Mouse (Mus musculus) spleen, adult 12 weeks (tissue): Measurements from ENCODE around the gene Arhgap18.

Source experiments
- DNase-seq: peaks from one replicate; pipeline ENCODE4 v3.0.0; 2022; ENCODE audit warnings: low spot score

Arhgap18 gene

DNA sequence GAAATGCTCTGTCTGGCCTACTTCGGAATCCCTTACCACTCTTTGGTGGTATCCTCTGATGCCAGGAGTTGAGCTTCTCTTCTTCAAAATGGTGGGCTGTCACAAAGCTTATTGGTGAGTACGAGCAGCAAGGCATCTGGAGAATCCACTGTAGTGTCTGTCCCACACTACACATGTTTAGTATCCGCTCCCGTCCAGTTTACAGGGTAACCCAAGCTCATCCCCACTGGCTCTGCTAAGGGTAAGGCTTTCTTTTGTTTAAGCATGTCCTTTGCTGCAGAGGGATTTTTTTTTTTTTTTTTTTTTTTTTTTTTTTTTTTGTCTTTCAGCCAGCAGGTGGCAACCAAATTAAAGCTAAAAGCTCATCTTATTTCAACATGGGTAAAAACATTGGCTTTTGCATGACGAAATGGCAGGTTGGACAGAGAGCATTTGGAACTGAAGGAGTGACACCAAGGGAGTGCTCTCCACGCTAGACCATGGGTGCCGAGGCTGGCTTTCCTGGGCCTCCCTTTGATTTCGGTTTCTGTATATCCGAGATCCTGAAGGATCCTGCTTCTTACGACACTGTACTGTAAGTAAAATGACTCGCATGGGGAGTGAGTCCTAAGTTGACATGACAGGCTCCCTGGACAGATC, at the start of gene Arhgap18:
Gene Arhgap18, plus strand, starts transcription at position 493 of the 639 bp plus-strand sequence.
- no peak for DNase-seq

DNA sequence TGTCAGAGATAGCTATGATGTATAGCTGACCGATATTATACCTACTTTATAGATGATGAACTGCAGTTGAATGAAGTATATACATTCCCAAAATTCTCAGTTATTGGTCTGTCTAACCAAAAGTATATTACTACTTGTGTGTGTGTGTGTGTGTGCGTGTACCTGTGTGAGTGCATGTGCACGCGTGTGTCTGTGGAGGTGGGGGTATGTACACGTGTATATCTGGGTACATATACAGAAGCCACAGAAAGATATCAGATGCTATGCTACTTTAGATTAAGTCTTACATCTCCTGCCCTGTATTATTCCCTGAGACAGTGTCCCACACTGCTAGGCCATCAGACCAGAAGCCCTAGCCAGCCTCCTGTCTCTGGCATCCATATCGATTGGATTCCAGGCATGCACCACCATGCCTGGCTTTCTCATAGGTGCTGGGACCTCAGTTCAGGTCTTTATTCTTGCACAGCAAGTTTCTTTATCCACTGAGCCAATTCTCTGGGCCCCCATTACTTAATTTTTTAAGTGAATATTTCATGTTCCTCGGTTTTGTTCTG, 42.7 kb upstream of the Arhgap18 start:
- DNase-seq: no peak

DNA sequence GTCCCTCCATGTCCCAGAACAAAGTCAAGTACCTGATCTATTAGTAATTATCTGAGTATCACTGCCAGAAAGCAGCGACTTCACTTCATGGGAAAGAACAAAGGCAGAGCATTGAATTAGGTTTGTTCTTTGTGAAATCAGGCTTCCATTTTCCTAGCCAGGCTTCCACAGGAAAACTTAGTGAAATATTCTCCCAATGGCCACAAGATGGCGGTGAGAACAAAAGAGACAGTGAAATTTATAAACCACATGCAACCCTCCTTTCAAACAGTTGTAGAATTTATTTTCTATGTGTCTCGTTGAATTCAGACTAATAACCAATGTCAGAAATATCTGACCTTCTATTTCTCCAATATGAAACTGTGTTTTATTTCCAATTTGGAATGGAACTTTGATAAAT, 42.2 kb upstream of the Arhgap18 start:
- no peak for DNase-seq

DNA sequence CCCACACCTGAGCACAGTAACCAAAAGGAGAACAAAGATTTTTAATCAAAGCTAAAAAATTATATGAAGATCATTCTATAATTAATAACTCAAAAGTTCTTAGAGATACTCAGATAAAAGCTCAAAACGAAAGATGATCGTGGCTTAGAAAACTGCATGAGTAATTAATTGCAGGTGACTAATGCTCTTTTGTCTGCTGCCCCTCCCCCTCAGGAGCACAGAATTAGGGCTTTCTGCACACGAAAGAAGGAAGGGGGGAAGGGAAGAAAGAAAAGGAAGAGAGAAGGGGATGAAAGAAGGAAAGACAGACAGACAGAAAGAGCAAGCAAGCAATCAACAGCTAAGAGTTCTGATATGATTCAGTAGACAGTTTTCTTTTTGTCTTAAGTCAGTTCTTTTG, 39.2 kb upstream of the Arhgap18 start:
- no peak for DNase-seq

DNA sequence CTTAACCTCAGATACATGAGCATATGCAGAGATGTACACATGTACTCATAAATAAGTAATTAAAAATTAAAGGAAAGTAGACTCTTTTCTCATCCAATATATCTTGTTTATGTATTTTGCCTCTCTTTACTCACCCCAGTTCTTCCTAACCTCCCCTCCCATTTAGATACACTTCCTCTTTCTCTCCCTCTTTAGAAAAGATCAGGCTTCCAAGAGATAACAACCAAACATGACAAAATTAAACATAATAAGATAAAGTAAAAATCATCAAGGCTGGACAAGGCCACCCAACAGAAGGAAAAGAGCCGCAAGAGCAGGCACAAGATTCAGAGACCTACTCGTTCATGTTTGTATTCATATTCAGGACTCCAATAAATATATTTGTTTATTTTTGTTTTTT, 28.5 kb upstream of the Arhgap18 start:
- no peak for DNase-seq

DNA sequence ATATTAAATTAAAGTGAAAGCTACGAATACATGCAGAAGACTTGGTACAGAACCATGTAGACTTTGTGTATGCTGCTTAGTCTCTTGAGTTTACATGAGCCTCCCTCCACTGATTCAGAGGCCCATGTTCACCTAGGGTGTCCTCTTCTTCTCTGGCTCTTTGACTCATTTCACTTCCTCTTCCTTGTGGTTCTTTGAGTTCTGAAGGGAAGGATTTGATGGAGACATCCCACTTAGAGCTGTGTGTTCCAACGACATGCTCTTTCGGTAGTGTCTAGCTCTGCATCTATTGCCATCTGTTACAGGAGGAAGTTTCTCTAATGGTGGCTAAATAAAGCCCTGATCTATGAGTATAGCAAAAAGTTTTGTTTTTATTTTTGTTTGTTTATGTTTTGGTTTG, 28.0 kb upstream of the Arhgap18 start:
- DNase-seq: no peak

DNA sequence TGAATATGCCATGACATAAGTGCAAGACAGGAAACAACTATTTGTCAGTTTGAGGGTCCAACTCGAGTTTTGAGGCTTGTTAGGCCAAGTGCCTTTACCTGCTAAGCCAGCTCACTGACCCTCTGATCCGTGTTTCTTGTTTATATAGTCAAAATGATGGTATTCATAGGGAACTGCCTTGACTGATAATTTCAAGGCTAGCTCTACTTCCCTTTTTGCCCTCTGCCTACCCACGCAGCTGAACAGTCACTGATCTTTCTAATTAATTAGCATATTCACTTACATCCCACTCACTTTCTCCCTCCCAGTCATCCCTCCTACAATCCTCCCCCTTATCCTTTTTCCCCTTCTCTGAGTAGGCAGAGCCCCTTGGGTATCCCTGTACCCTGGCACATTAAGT, 2.4 kb upstream of the Arhgap18 start:
- DNase-seq: no peak

DNA sequence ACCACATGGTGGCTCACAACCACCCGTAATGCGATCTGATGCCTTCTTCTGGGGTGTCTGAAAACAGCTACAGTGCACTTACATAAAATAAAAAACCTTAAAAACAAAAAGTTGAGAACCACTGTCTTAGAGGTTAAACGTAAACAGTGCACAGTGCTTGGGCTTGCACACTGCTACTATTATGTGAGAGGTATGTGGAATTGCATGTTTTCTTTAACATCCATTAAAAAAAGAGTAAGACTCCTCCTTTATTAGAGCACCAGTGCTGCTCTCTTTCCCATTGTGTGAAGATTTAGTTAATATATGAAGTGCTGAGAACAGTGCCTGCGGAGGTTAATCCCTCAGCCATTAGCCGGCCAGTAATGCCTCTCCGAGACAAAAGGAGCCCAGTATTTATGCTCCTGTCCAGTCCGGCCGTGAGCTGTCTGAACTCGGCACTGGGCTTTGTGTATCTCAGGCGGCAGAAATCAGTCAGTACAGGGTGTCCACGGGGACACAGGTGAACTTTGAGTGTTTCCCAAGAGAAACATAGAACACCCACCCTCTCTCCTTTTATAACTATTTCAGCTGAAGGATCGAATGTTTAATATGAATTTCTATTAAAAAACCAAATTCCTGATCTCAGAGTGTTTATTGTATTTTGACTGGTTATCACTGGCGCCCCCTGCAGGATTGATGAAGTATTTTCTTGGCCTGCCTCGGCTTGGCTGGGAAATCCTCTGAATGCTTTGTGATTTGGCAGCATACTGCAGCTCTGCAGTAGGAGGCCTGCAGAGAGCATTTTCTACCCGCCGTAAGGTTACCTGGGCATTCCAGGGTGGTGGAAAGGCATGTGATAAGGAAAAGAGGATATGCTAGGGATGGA, 925 bp upstream of the Arhgap18 start:
- peak; percentile 23 for DNase-seq

DNA sequence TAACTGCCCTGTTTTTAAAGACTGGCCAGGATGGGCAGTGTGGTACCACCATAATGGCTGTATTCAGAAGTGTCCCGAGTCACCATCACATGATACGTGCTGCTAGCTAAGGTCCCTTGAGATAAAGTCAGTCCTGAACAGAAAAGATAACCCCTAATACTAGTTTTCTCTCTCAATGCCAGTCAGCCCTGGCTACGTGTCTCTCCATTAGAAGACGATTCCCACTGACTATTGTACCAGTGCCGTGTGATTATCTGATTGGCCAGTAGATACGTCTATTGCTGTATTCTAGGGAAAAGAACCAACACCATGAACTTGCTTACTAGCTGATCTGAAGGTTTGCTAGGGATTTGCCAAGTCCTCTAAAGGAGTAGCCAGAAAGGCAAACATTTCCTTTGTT, 785 bp downstream of the Arhgap18 start:
- no peak for DNase-seq

DNA sequence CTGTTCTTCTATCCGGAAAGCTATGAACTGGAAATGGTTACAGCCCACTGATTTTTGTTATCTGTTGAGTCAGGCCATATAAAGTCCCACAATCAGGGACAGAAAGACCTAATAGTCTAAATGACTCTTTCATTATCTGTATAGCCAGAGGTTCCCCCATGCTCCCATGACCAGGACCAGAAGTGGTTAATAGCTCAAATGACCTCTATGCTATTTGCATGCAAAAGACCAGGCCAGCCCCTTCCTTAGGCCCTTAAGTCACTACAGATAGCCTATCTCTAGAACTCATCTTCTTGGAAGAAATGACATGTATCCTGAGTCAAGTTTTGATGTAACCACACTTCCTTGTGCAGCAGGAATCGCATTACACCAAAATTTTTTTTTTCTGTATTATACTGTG, 4.0 kb downstream of the Arhgap18 start:
- DNase-seq: no peak

DNA sequence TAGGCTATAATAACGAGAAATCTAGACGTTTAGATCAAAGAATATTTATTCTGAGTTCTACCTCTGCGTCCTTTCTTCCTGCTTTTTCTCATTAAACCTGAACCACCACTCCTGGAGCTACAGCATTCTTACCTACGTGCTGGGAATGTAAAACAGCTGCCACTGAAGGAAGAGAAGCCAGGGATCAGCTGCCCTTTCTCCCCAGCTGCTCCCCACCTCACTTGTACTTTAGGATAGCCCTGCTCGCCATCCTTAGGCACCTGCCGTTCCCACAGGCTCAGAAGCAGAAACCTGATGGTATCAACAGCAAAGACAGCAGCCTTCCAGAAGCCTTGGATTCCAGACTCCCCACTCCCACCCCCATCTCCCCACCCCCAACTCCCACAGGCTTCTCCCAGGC, 6.2 kb downstream of the Arhgap18 start:
- DNase-seq: no peak

DNA sequence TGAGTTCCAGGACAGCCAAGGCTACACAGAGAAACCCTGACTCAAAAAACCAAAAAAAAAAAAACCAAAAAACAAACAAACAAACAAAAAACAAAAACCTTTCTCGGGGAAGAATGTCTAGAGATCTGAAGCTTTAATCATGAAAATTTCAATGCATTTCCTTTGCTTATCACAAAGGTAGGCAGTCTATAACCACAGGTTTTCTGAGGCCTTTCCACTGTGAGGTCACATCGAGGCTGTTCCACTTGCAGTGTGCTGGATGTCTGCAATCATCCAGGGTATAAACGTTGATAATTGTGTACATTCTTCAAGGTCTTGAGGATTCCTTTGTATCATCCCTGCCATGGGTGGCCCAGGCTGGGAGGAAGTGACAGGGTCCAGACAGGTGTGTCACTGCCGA, 7.9 kb downstream of the Arhgap18 start:
- DNase-seq: no peak

DNA sequence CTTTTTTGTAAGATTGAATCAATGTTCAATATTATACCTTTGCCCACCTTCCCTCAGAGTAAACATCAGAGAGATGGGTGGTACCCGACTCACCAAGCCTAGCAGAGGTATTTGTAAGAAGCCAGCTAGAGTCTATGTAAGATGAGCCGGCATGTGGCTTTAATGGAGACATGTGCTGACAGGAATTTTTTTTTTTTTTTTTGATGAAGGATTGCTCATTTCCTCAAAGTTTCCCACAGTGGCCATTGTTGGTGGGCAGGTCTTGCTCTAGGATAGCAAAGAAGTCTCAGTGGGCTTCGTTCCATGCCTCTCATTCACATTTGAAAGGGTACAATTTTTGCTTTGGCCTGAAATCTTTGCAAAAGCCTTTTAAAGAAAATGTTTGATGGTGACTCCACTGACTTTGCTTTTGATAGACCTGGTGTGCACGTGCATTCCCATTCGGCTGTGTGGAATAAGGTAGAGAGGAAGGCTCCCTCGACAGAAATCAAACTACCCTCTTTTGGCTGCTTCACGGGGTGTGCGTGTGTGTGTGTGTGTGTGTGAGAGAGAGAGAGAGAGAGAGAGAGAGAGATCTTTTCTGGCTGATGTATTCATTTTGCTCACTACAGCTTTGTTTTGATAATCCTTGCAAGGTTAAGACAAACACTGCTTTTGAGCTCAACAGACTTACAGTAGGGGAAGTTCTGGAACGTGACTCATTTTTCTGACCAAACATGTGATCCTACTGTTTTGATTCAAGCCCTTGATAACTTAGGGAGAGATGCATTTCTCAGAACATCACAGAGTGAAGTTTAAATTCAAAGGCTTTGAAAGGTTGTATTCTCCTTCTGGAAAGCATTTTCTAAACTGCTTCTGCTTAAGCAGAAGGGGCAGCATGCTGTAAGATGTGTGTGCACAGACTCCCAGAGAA, 9.0 kb downstream of the Arhgap18 start:
- DNase-seq: no peak

DNA sequence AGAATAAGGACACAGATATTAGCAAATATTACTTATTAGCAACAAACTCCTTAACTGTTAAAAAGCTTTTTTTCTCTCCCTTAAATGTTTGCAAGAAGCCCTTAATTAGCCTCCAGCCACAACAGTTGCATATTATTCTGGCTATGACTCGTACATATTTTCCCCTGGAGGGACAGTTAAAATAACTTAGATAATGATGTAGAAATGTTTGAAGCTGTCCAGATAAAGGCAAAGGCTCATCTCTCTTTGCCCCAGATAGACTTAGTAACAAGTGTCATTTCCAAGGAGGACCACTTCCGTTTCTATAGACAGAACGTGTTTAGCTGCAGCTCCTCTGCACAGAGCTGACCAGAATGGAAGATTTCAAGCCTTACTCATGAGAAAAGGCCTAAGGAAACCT, 14.0 kb downstream of the Arhgap18 start:
- no peak for DNase-seq

DNA sequence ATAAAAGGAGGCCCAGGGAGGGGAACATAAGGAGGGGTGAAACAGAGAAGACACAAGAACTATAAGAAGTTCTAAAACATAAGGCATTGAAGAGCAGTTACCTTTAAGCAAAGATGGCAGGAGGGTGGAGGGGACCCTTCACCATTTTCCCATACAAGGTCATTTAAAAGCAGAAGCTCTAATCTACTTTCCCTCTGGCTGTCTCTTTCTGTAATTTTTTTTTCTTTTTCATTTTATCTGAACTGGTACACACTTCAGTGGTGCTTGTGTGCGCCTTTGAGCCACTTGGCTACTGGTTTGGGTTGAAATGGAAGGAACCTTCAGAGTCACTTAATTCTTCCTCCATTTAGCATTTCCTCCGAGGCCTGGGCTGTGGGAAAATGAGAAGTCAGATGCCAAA, 15.7 kb downstream of the Arhgap18 start:
- DNase-seq: no peak

DNA sequence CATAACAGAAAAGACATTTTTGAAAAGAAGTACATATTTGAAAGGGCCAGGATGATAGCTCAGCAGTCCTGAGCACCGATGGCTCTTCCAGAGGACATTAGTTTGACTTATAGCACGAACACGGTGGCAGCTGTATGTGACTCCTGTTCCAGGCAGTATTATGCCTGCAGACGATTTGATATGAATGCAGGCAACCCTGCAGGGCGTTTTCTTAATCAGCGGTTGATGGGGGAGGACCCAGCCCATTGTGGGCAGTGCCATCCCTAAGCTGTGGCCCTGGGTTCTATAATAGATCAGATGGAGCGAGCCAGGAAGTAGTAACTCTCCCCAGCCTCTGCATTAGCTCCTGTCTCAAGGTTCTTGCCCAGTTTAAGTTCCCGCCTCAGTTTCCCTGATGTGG, 16.8 kb downstream of the Arhgap18 start:
- no peak for DNase-seq

DNA sequence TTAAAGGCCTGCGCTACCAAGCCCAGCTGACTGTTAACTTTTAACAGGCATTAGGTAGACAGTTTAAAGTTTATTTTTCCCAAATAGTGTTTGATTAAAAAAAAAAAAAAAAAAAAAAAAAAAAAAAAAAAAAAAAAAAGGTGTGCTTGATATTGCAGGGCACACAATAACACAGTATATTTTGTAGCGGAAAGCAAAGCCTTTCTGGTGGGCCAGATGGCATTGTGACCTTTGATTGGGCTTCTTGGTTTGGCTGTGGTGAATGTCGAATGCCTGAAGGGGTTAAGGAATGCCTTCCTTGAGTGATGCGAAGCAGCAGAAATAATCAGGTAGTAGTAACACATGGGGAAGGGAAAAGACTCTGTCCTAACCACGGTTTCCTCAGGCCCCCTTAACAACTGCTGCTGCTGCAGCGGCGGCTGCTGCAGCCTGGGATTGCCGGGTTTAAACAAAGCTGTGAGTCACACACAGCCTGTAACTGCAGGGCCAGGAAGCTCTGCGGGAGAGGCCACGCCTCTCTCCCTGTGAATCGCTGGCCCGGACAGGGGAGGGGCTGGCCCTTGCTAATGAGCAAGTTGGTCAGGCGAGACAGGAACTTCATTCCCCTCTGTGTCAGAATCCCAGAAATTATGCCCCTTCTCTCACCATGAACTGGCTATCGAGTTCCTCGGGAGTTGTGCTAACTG, 18.9 kb downstream of the Arhgap18 start:
- peak; percentile 63 for DNase-seq

DNA sequence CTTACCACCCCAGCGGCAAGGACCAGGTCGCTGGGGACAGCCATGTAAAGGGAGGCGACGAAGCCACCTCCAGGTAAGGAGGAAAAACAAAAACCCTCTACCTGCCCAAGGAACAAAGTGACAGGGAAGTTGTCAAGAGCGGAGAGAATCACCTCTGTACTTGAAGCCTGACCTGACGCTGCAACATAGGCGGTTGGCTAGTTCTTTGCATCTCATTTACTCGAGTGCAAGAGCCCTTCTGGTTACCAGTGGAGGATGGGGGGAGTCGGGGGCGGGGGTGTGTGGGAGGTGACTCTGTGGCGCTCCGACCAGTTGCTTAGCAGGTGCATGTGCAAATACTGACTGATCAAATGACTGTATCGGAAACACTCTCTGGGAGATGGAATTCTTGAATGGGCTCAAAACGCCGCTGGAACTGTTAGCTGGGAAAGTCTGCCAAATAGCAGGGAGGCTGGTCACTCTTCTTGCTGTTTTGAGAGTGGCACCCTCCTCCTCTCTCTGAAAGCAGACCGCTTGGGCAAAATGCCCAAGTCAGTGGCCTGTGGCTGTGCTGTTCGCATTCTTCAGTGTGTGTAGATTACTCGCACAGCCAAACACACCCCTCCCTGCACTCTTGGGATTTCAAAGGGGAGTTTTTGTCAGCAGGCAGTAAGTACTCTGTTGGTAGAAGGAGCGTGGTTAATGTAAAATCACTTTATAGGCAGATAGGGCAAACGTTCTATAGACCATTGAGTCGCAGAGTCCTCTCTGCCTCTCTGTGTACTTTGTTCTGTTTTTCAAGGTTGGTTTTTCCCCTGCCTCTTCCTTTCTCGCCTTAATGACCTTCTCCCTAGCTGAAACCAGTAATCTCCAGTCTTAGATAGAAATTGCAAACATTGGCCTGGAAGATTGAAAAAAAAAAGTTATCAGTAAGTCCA, 19.7 kb downstream of the Arhgap18 start:
- peak; percentile 19 for DNase-seq

DNA sequence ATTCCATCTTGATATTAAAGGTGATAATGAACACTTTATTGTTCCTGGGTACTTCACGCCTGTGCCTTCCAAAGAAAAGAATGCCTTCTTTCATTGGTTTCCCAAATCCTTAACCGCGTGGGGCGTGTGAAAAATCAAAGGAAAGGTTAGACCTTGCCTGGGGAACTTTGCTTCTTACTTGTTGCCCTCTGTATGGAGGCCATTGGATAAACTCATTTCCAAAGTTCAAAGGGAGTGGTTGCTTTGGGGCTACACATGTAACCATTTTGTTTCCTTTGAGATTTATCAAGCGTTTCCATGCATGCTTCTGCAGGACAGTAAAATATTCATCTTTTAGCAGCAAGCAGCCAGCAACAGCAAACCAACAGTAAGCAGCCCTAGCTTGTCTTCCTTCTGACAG, 20.3 kb downstream of the Arhgap18 start:
- DNase-seq: no peak

DNA sequence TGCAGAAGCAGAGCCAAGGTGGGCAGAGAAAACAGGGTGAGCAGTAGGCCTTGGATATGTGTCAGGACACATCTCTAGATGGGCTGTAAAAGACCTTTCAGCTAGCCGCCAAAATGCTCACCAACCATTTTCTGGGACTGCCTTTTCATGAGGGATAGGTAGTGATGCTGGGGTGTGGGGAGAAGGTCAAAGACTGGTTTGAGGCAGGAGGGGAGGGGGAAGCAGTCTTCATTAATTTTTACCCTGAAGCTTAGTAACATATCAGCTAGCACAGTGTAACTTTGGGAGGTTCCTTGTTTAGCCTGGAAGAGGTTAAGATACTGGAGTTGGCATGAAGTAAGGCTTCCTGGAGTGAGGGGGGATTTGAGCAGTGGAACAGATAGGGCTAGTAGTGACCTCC, 21.0 kb downstream of the Arhgap18 start:
- no peak for DNase-seq

DNA sequence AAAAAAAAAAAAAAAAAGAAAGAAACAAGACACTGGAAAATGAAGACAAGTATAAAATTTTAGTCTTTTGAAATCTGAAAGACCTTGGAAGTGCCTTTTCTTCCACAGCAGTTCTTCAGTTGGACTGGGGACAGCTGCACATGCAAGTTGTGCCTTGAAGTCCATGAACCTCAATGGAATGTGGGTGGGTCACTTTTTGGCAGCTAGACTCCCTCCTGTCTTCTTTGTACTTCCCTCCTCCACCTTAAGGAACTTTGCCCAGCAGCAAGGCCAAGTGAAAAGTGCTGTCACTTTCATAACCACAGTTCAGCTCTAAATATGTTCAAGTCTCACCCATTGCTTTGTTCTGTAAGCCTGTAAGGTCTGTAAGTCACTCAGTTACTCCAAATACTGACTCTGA, 23.2 kb downstream of the Arhgap18 start:
- DNase-seq: no peak
